Mouse (Mus musculus): Measurements from ENCODE around the gene Cep162. TPM values are rescaled to one million over a fixed set of nuclear protein-coding genes. Genes with fewer than 3 reads are reported as not detected.

Cep162 gene
- total and polyA plus RNA-seq, 3 experiments = 6.2 to 13.2 (median 8.7) TPM

DNA sequence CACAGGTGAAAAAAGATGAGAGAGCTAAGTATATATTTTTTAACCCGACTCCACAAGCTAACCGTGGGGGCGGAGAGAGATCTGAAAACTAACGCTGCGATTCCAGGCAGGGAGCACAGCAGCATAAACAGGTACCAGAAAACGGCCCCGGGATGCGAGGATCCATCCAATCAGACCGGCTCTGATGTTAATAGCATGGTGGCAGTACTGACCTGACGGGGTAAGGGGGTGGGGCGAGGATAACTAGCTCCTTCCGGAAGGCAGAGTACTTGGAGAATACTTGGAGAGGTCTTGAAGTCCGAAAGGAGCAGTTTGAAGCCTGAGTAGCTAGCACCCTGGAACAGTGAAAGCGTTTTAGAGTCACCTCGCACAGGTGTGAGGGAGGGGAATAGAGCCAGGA is 110.2 kb downstream of the Cep162 start:
- dilution Hi-C loops (cut with MboI; ENCODE audit: extremely low pct_ligation_motif_present, extremely low pct_unique_long_range_greater_than_20kb, low sequenced_read_pairs) = no loop called here
- Histone ChIP-seq H3K4me3 (replicated peaks in 1 of 3; ENCODE audit: low read depth in 2 of 3, low read length in 2 of 3, poor library complexity in 1 of 3) (no peak overlapping the region), H3K4me2 (ENCODE audit: insufficient read depth, low read depth, poor library complexity, severe bottlenecking) (no peak overlapping the region), H3K79me2 (replicated peaks; ENCODE audit: control insufficient read depth, extremely low read depth, insufficient read depth, poor library complexity, severe bottlenecking) (no peaks in the 10 kb centered on the region), H3K9ac (ENCODE audit: insufficient read depth, low read depth) (no peak overlapping the region), H3K27me3 (replicated peaks) (no peaks in the 10 kb centered on the region), H3K36me3 (replicated peaks in 1 of 2; ENCODE audit: control insufficient read depth in 1 of 2, insufficient read depth in 1 of 2, low read length in 1 of 2) (no peaks in the 10 kb centered on the region), H3K27ac (ENCODE audit: insufficient read depth, low read depth) (no peak overlapping the region), H3K4me1 (ENCODE audit: control insufficient read depth in 1 of 2, insufficient read depth in 2 of 2) (no peaks in the 10 kb centered on the region), H3K9me3 (replicated peaks; ENCODE audit: low read length) (no peaks in the 10 kb centered on the region)
- TF ChIP-seq TCF12 (IDR thresholded peaks at IDR 0.05; ENCODE audit: low read depth, low read length) (no peak), SMC3 (IDR thresholded peaks at IDR 0.05; ENCODE audit: low read depth, low read length) (no peak), UBTF (IDR thresholded peaks at IDR 0.05; ENCODE audit: low read depth, low read length) (no peak), JUN (IDR thresholded peaks at IDR 0.05; ENCODE audit: insufficient read depth, low read depth, low read length) (no peak), RAD21 (IDR thresholded peaks at IDR 0.05; ENCODE audit: low read depth, low read length) (no peak)
- DNase-seq (ENCODE audit: extremely low read depth) = no peak
- in situ Hi-C loops (cut with MboI; ENCODE audit: low pct_ligation_motif_present, low pct_unique_long_range_greater_than_20kb, low sequenced_read_pairs) = no loop called here

GRCm38 (mm10) chr9:87144532-87144931 is 110.8 kb downstream of the Cep162 start:
- no peak for DNase-seq (ENCODE audit: extremely low read depth)
- TF ChIP-seq UBTF (IDR thresholded peaks at IDR 0.05; ENCODE audit: low read depth, low read length) (no peak), MAFK (IDR thresholded peaks at IDR 0.05; ENCODE audit: insufficient replicate concordance, low read length) (no peak), MYC (IDR thresholded peaks at IDR 0.05; ENCODE audit: low read depth, low read length) (no peak), MXI1 (IDR thresholded peaks at IDR 0.05; ENCODE audit: low read depth, low read length) (no peak), ZC3H11A (IDR thresholded peaks at IDR 0.05; ENCODE audit: low read depth, low read length) (no peak), SMC3 (IDR thresholded peaks at IDR 0.05; ENCODE audit: low read depth, low read length) (no peak), E2F4 (IDR thresholded peaks at IDR 0.05; ENCODE audit: insufficient replicate concordance, low read depth, low read length) (no peak)
- no peak overlapping the region for H3K27ac ChIP-seq (ENCODE audit: insufficient read depth, low read depth)
- no peaks in the 10 kb centered on the region for H3K9me3 ChIP-seq (replicated peaks; ENCODE audit: low read length)
- H3K4me3 ChIP-seq (replicated peaks in 1 of 3; ENCODE audit: low read depth in 2 of 3, low read length in 2 of 3, poor library complexity in 1 of 3) = no peak overlapping the region
- H3K36me3 ChIP-seq (replicated peaks in 1 of 2; ENCODE audit: control insufficient read depth in 1 of 2, insufficient read depth in 1 of 2, low read length in 1 of 2) = no peaks in the 10 kb centered on the region
- H3K9ac ChIP-seq (ENCODE audit: insufficient read depth, low read depth) = no peak overlapping the region
- no peak overlapping the region for H3K4me2 ChIP-seq (ENCODE audit: insufficient read depth, low read depth, poor library complexity, severe bottlenecking)
- H3K4me1 ChIP-seq (ENCODE audit: control insufficient read depth in 1 of 2, insufficient read depth in 2 of 2) = no peaks in the 10 kb centered on the region
- H3K79me2 ChIP-seq (replicated peaks; ENCODE audit: control insufficient read depth, extremely low read depth, insufficient read depth, poor library complexity, severe bottlenecking) = no peaks in the 10 kb centered on the region
- in situ Hi-C loops (cut with MboI; ENCODE audit: low pct_ligation_motif_present, low pct_unique_long_range_greater_than_20kb, low sequenced_read_pairs) (no loop called here), dilution Hi-C loops (cut with MboI; ENCODE audit: extremely low pct_ligation_motif_present, extremely low pct_unique_long_range_greater_than_20kb, low sequenced_read_pairs) (no loop called here)
- no peaks in the 10 kb centered on the region for H3K27me3 ChIP-seq (replicated peaks)

- H3K4me3 ChIP-seq (replicated peaks in 1 of 3; ENCODE audit: low read depth in 2 of 3, low read length in 2 of 3, poor library complexity in 1 of 3) = no peak within 1 kb of the TSS
- no peak within 1 kb of the TSS for H3K4me2 ChIP-seq (ENCODE audit: insufficient read depth, low read depth, poor library complexity, severe bottlenecking)
- in situ Hi-C loops (cut with MboI; ENCODE audit: low pct_ligation_motif_present, low pct_unique_long_range_greater_than_20kb, low sequenced_read_pairs) = no loop called here
Measured at GRCm38 (mm10) chr9:87144106-87144505, 111.2 kb downstream of the Cep162 start, which contains the start of gene Mrap2. Mrap2 (plus strand) TSS chr9:87144306.

More at GRCm38 (mm10) chr9:87144106-87144505, 111.2 kb downstream of the Cep162 start, which contains the start of gene Mrap2:
- dilution Hi-C loops (cut with MboI; ENCODE audit: extremely low pct_ligation_motif_present, extremely low pct_unique_long_range_greater_than_20kb, low sequenced_read_pairs) = no loop called here
- no peaks in the 10 kb centered on the region for H3K4me1 ChIP-seq (ENCODE audit: control insufficient read depth in 1 of 2, insufficient read depth in 2 of 2)
- no peaks in the 10 kb centered on the region for H3K27me3 ChIP-seq (replicated peaks)
- DNase-seq (ENCODE audit: extremely low read depth) = no peak
- H3K36me3 ChIP-seq (replicated peaks in 1 of 2; ENCODE audit: control insufficient read depth in 1 of 2, insufficient read depth in 1 of 2, low read length in 1 of 2) = no peaks in the 10 kb centered on the region
- no peaks in the 10 kb centered on the region for H3K9me3 ChIP-seq (replicated peaks; ENCODE audit: low read length)
- H3K27ac ChIP-seq (ENCODE audit: insufficient read depth, low read depth) = no peak within 1 kb of the TSS
- TF ChIP-seq ZKSCAN1 (IDR thresholded peaks at IDR 0.05; ENCODE audit: borderline replicate concordance, low read depth, low read length) = no peak
- TF ChIP-seq SIN3A (IDR thresholded peaks at IDR 0.05; ENCODE audit: low read length) = no peak
- TF ChIP-seq TBP (conservative IDR thresholded peaks at IDR 0.05; ENCODE audit: low read depth, low read length) = no peak
- TF ChIP-seq POLR2AphosphoS2 (IDR thresholded peaks at IDR 0.05; ENCODE audit: low read depth, low read length) = no peak
- TF ChIP-seq MEF2A (IDR thresholded peaks at IDR 0.05; ENCODE audit: borderline replicate concordance, low read depth, low read length) = no peak
- no peak for TF ChIP-seq MAFK (IDR thresholded peaks at IDR 0.05; ENCODE audit: insufficient replicate concordance, low read length)
- no peak for TF ChIP-seq ZNF384 (IDR thresholded peaks at IDR 0.05; ENCODE audit: low read depth, low read length)
- H3K79me2 ChIP-seq (replicated peaks; ENCODE audit: control insufficient read depth, extremely low read depth, insufficient read depth, poor library complexity, severe bottlenecking) = no peaks in the 10 kb centered on the region
- H3K9ac ChIP-seq (ENCODE audit: insufficient read depth, low read depth) = no peak within 1 kb of the TSS
